ENCODE assay signal across 8 mouse cellular contexts in the genomic region with DNA sequence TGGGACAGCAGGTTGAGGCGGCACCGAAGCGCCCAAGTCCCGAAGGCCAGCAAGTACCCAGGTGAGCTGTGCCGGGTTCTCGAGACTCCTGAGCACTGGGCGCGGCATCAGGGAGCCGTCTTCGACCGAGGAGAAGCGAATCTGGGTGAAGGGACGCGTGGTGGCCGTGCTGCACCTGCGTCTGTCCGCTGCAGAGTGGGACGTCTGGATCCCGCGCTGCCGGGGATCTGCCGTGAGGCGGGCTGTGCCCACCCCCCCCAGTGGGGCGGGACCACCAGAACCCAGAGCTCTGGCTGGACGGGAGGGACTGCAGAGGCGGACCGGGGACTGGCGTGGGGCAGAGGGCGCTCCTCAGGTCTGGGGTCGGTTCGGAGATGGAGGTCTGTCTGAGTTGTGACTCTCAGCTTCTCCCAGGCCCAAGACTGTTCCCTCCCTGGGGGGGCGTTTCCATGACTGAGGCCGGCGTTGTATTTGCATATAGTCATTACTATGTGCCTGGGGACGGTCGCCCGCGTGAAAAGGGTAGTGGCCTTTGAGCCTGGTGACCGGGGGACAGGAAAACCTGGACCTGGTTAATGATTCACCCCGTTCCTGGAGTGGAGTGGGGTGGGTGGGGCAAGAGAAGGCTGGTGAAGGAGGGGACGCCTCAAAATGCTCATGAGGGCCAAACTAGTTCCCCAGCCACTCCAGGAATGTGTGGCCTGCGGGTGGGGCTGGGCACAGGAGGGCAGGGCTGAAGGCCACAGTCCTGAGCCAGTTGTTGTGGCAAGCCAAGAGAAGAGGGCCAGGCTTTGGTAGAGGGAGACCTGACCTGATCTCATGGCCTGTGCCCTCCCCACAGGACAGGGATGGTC. TPM values are rescaled to one million over a fixed set of nuclear protein-coding genes. Genes with fewer than 3 reads are reported as not detected.
A peak's percentile ranks its signal among the peaks of the same experiment; 100 is the strongest.
DNase-seq lines count a peak whose midpoint lies in the region; ATAC-seq and TF ChIP-seq lines count a peak whose summit lies in the region.

No protein-coding gene starts in this region.

- 0 out of 2 replicates have a peak overlapping the region, but pooled peaks have one; percentile 9 for H3K27ac ChIP-seq in testis, adult 2 months (ENCODE audit: control insufficient read depth, insufficient read depth, low read depth, low read length)
- H3K27ac ChIP-seq in heart, embryonic 13.5 days (replicated peaks), result peak overlapping the region; percentile 78
- no peak overlapping the region for H3K27ac ChIP-seq in macrophage

- peak overlapping the region; percentile 77 for H3K4me2 ChIP-seq in heart, embryonic 13.5 days

- peaks cover 23% of the 10 kb centered on the region for H3K4me1 ChIP-seq in testis, adult 2 months (ENCODE audit: control insufficient read depth, insufficient read depth, low read length)
- H3K4me1 ChIP-seq in heart, embryonic 13.5 days, result peaks cover 52% of the 10 kb centered on the region

- TF ChIP-seq POLR2A in testis, adult 2 months (IDR thresholded peaks at IDR 0.05; ENCODE audit: control insufficient read depth, low read depth, low read length), result peak; percentile 17; the same call in 1 of the 2 replicates

- peak; percentile 29 for ATAC-seq in heart, embryonic 13.5 days (ENCODE audit: extremely low read depth, insufficient number of reproducible peaks, low FRiP score, low TSS enrichment)

- no peak for DNase-seq in testis, postnatal 14 days (ENCODE audit: low spot score)
- DNase-seq in adrenal gland, postnatal 36 days, result peak; percentile 42 to 66
- peak; percentile 93 for DNase-seq in kidney, postnatal 14 days
- peak; percentile 72 to 74 for DNase-seq in urinary bladder, postnatal 4 days (ENCODE audit: low spot score in 2 of 2)
- DNase-seq in right cerebral cortex, postnatal 36 days (ENCODE audit: low spot score in 2 of 2), result no peak

- H3K27me3 ChIP-seq in testis, adult 2 months (ENCODE audit: control insufficient read depth, insufficient read depth, low read length), result no peaks in the 10 kb centered on the region
- H3K27me3 ChIP-seq in heart, embryonic 13.5 days (replicated peaks), result peaks cover 5% of the 10 kb centered on the region; the same call in 1 of the 2 replicates

- peak overlapping the region; percentile 86 for H3K4me3 ChIP-seq in testis, adult 2 months (ENCODE audit: control insufficient read depth, low read depth, low read length)
- peak overlapping the region; percentile 67 for H3K4me3 ChIP-seq in heart, embryonic 13.5 days
- H3K4me3 ChIP-seq in macrophage (ENCODE audit: inconsistent target), result peak overlapping the region; percentile 59

- no peaks in the 10 kb centered on the region for H3K36me3 ChIP-seq in testis, adult 2 months (ENCODE audit: control insufficient read depth, insufficient read depth, low read length)
- H3K36me3 ChIP-seq in heart, embryonic 13.5 days, result peaks cover 20% of the 10 kb centered on the region
- H3K36me3 ChIP-seq in macrophage (ENCODE audit: inconsistent target), result no peaks in the 10 kb centered on the region

- peak overlapping the region; percentile 82 for H3K9ac ChIP-seq in heart, embryonic 13.5 days

- H3K79me2 ChIP-seq in macrophage (ENCODE audit: inconsistent target), result no peaks in the 10 kb centered on the region

- no peak for TF ChIP-seq CTCF in testis, adult 2 months (IDR thresholded peaks at IDR 0.05; ENCODE audit: control insufficient read depth, insufficient read depth, insufficient replicate concordance, low read depth, low read length)

- WGBS in heart, embryonic 13.5 days, result 2% methylated on average over 42 of the region's 42 CpGs
- 2% methylated on average over 30 of the region's 42 CpGs for WGBS in macrophage (ENCODE audit: missing documents)

- H3K9me3 ChIP-seq in heart, embryonic 13.5 days, result no peaks in the 10 kb centered on the region

RNA-seq across cellular contexts. Expression of gene Rassf7, which starts 0.4 kb away (rescaled TPM):
- 33.5 and 41.7 TPM in 2 replicates for polyA plus RNA-seq in testis, adult 2 months (2012; rRNA removed)
- total RNA-seq in adrenal gland, postnatal 36 days (2021), result 1 to 10 TPM; 3.6 to 4.1 TPM
- 15.1 and 15.3 TPM in 2 replicates for polyA plus RNA-seq in heart, embryonic 13.5 days (2015; fragmentation: Nextera tagmentation; extraction: Ambion mirVana)
- 1 to 10 TPM in 13 of 26 experiments, under 1 TPM in 1, not detected in 12; 0.41 to 5.6 (median 2.0) TPM for total RNA-seq in macrophage (2018; cell fraction: chromatin; rRNA removed)
- total RNA-seq in macrophage (2018; cell fraction: cytosol; rRNA removed), result 1 to 10 TPM in 13 of 26 experiments, under 1 TPM in 13; 0.28 to 1.6 (median 1.0) TPM
- total RNA-seq in macrophage (2018; cell fraction: nucleus; rRNA removed), result 1 to 10 TPM in 14 of 26 experiments, under 1 TPM in 4, not detected in 8; 0.30 to 2.6 (median 1.3) TPM
- 0.60 to 3.0 TPM (median 2.4 TPM) in 3 replicates for polyA plus RNA-seq in macrophage (2018)

RNA-seq across cellular contexts. Expression of gene Lmntd2, which starts 2.2 kb away (rescaled TPM):
- 216 and 222 TPM in 2 replicates for polyA plus RNA-seq in testis, adult 2 months (2012; rRNA removed)
- under 1 TPM; 0.13 TPM for total RNA-seq in adrenal gland, postnatal 36 days (2021)
- 0.56 and 0.72 TPM in 2 replicates for polyA plus RNA-seq in heart, embryonic 13.5 days (2015; fragmentation: Nextera tagmentation; extraction: Ambion mirVana)
- under 1 TPM in 5 of 26 experiments, not detected in 21; 0.31 to 0.45 (median 0.41) TPM for total RNA-seq in macrophage (2018; cell fraction: chromatin; rRNA removed)
- not detected for total RNA-seq in macrophage (2018; cell fraction: cytosol; rRNA removed)
- total RNA-seq in macrophage (2018; cell fraction: nucleus; rRNA removed), result under 1 TPM in 5 of 26 experiments, not detected in 21; 0.22 to 0.33 (median 0.26) TPM
- not detected in 3 replicates for polyA plus RNA-seq in macrophage (2018)

RNA-seq across cellular contexts. Expression of gene Phrf1, which starts 12.5 kb away (rescaled TPM):
- 17.6 and 19.0 TPM in 2 replicates for polyA plus RNA-seq in testis, adult 2 months (2012; rRNA removed)
- 10 to 100 TPM; 70.5 to 89.3 TPM for total RNA-seq in adrenal gland, postnatal 36 days (2021)
- polyA plus RNA-seq in heart, embryonic 13.5 days (2015; fragmentation: Nextera tagmentation; extraction: Ambion mirVana), result 43.5 and 46.2 TPM in 2 replicates
- 100 to 1,000 TPM in 25 of 26 experiments, 10 to 100 TPM in 1; 97.8 to 209 (median 159) TPM for total RNA-seq in macrophage (2018; cell fraction: chromatin; rRNA removed)
- total RNA-seq in macrophage (2018; cell fraction: cytosol; rRNA removed), result 10 to 100 TPM; 30.1 to 57.3 (median 44.3) TPM
- 100 to 1,000 TPM in 16 of 26 experiments, 10 to 100 TPM in 10; 80.5 to 153 (median 109) TPM for total RNA-seq in macrophage (2018; cell fraction: nucleus; rRNA removed)
- polyA plus RNA-seq in macrophage (2018), result 36.7 to 44.4 TPM (median 42.6 TPM) in 3 replicates

RNA-seq across cellular contexts. Expression of gene Lrrc56, which starts 22.1 kb away (rescaled TPM):
- polyA plus RNA-seq in testis, adult 2 months (2012; rRNA removed), result 131 and 140 TPM in 2 replicates
- total RNA-seq in adrenal gland, postnatal 36 days (2021), result 1 to 10 TPM; 4.7 to 8.8 TPM
- polyA plus RNA-seq in heart, embryonic 13.5 days (2015; fragmentation: Nextera tagmentation; extraction: Ambion mirVana), result 3.1 and 3.3 TPM in 2 replicates
- total RNA-seq in macrophage (2018; cell fraction: chromatin; rRNA removed), result 10 to 100 TPM in 10 of 26 experiments, 1 to 10 TPM in 16; 1.0 to 16.7 (median 8.6) TPM
- 1 to 10 TPM; 1.8 to 4.6 (median 2.9) TPM for total RNA-seq in macrophage (2018; cell fraction: cytosol; rRNA removed)
- 10 to 100 TPM in 5 of 26 experiments, 1 to 10 TPM in 21; 1.3 to 13.9 (median 6.0) TPM for total RNA-seq in macrophage (2018; cell fraction: nucleus; rRNA removed)
- 1.2 to 3.9 TPM (median 2.3 TPM) in 3 replicates for polyA plus RNA-seq in macrophage (2018)

RNA-seq across cellular contexts. Expression of gene Hras, which starts 22.3 kb away (rescaled TPM):
- 41.6 and 46.6 TPM in 2 replicates for polyA plus RNA-seq in testis, adult 2 months (2012; rRNA removed)
- 10 to 100 TPM; 89.1 to 93.9 TPM for total RNA-seq in adrenal gland, postnatal 36 days (2021)
- 67.5 and 90.7 TPM in 2 replicates for polyA plus RNA-seq in heart, embryonic 13.5 days (2015; fragmentation: Nextera tagmentation; extraction: Ambion mirVana)
- total RNA-seq in macrophage (2018; cell fraction: chromatin; rRNA removed), result 10 to 100 TPM in 13 of 26 experiments, 1 to 10 TPM in 12, not detected in 1; 1.5 to 31.4 (median 10.9) TPM
- total RNA-seq in macrophage (2018; cell fraction: cytosol; rRNA removed), result 10 to 100 TPM; 40.7 to 70.9 (median 56.1) TPM
- 10 to 100 TPM in 21 of 26 experiments, 1 to 10 TPM in 5; 6.3 to 34.2 (median 15.0) TPM for total RNA-seq in macrophage (2018; cell fraction: nucleus; rRNA removed)
- 31.1 to 73.7 TPM (median 35.0 TPM) in 3 replicates for polyA plus RNA-seq in macrophage (2018)

Comparison
In these comparisons a context has a peak if more than half of its experiments do, and no peak if none do; other contexts are left out.
1. DNase-seq: peak in adrenal gland, postnatal 36 days (2 of 2), kidney, postnatal 14 days (single experiment) and urinary bladder, postnatal 4 days (2 of 2); none in testis, postnatal 14 days (single experiment) and right cerebral cortex, postnatal 36 days (0 of 2).
2. RNA of gene Lmntd2, which starts 2.2 kb away (polyA plus RNA-seq): 216 to 222 TPM in testis, adult 2 months; 0.56 to 0.72 TPM in heart, embryonic 13.5 days and not detected in macrophage; every median in the first group is over 100 times any median in the second.
3. Peak in every context shown above with its lines, with median percentiles within 50 percentile points of each other: H3K4me3 ChIP-seq.